Mouse (Mus musculus) B cell, adult 2 months (primary cell): ENCODE results near the gene Cabs1.

Experiments
- DNase-seq, 2 experiments: peaks; one replicate each; pipeline ENCODE4 v3.0.0; 2022

The Cabs1 gene

GRCm38 (mm10) chr5:87979139-87979538 is at the start of gene Cabs1:
Gene Cabs1, plus strand, starts transcription at chr5:87979439.
- no peak for DNase-seq

GRCm38 (mm10) chr5:87931603-87932002 is 47.6 kb upstream of the Cabs1 start:
- no peak for DNase-seq

- no peak for DNase-seq
These were observed 38.5 kb upstream of the Cabs1 start for GRCm38 (mm10) chr5:87940752-87941151.

DNA sequence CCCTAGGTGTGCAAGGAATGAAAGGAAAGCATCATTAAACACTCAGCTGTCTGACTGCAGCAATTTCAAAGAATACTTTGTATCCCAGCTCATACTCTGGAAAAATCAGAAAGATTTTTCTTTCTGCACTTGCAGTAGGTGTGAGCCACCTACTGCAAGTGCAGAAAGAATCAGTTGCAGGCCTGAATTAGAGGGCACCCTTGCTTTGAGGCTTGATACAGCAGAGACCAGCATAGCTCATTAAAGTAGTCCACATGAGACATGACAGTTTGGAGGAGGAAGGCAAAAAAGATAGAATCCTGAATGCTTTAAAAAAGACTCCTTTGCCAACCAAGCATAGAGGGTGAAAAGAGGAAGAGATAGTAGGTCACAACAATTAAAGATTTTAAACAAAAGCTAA is 36.7 kb upstream of the Cabs1 start:
- DNase-seq = no peak

- no peak for DNase-seq
These were observed 27.4 kb upstream of the Cabs1 start for GRCm38 (mm10) chr5:87951836-87952235.

DNA sequence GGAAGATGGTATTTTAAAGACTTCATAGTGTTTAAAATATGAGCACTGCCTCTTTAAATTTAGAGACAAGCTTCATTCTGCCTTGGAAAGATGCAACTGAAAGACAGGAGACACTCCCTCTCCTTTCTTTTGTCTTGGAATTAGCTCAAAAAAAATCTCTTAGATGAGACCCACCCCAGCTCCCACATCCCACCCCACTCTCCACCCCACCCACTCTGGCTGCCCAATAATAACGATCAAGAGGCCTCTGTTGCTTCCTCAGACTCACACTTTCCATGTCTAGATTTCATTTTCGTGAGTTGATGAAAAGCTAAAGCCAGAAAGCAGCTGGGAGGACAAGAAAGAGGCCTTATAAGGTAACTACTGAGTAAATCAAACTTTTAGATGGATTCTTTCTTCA is 10.0 kb upstream of the Cabs1 start, which contains the start of the genes 2310003L06Rik and Gm28434:
Gene 2310003L06Rik (plus strand): TSS at position 259 of the 400 bp plus-strand sequence.
Gene Gm28434 (plus strand): TSS at position 317 of the 400 bp plus-strand sequence.
- no peak for DNase-seq

DNA sequence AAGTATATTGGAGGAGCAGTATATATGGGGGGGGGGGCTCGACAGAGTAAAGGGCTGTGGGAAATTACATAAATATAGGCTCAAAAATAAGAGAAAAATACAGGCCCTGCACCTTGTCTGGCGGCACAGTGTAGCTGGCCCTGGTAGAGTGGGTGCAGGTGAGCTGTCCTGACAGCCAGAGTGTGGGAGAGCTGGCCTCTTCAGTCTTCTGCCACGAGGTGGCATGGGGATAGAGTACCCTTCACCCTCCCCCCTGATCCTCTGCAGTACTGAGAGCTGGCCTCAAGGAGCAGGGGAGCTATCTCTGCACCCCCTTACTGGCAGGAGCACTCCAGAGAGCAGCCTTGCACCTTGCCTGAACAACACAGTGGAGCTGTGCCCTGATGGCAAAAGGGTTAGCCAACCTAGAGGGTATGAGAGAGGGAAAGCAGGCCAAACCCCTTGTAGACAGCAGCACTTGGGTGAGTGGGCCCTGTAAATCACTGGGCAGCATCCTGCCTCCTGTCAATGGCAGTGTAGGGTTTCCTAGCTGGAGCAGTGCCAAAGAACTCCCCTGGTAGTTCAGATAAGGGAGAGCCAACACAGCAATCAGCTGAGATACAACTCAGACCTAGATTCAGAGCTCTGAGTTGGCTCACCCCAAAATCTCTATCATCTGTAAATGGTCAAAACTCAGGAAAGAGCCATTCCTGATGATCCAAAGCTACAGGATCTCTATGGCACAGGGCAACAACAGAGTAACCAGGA is 3.4 kb downstream of the Cabs1 start:
- no peak for DNase-seq

DNA sequence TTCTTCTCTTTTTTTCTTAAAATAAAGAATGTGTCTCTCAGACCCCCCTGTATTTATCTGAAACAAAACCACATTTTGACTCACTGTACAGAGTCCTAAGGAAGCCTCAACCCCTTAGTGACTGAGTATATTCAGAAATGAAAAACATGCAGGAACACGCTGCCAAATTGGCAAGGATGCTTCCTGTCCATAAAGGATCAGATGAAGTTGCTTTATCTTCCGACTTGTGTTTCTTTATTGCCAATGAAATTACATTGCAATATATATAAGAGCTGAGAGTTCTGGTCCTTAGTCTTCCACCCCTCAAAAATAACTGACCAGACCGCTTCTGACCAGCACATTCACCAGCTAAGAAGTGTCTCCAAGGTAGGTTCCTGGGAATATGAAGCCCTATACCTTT is 23.0 kb downstream of the Cabs1 start, which contains the start of gene Smr3a:
Gene Smr3a (plus strand): TSS at position 301 of the 400 bp plus-strand sequence.
- DNase-seq = no peak

GRCm38 (mm10) chr5:88005241-88005640 is 26.0 kb downstream of the Cabs1 start:
- no peak for DNase-seq
